Mouse (Mus musculus) small intestine, adult 2 months (tissue): Measurements from ENCODE around the gene Stk26. TPM values are rescaled to one million over a fixed set of nuclear protein-coding genes. Genes with fewer than 3 reads are reported as not detected.

Source experiments
- H3K27ac ChIP-seq: fragments of 200-500 bp; 2 replicates; pipeline ENCODE4 v1.5.1; 2012; ENCODE audit warnings: low read depth, low read length, control low read depth, inconsistent platforms; ENCODE audit not compliant: insufficient read depth
- H3K27me3 ChIP-seq: fragments of 200-500 bp; 2 replicates; pipeline ENCODE4 v1.6.1; 2012; ENCODE audit warnings: mild to moderate bottlenecking, moderate library complexity, low read length, inconsistent platforms; ENCODE audit not compliant: control insufficient read depth, insufficient read depth
- H3K36me3 ChIP-seq: fragments of 200-500 bp; 2 replicates; pipeline ENCODE4 v1.6.1; 2012; ENCODE audit warnings: mild to moderate bottlenecking, low read length, control low read depth, inconsistent platforms; ENCODE audit not compliant: control insufficient read depth, insufficient read depth
- H3K4me1 ChIP-seq: fragments of 200-500 bp; 2 replicates; pipeline ENCODE4 v1.6.1; 2012; ENCODE audit warnings: low read length, inconsistent platforms, mixed read lengths; ENCODE audit not compliant: control insufficient read depth, insufficient read depth, insufficient read length
- H3K4me3 ChIP-seq: fragments of 200-500 bp; 2 replicates; pipeline ENCODE4 v1.5.1; 2012; ENCODE audit warnings: low read depth, mild to moderate bottlenecking, control low read depth, inconsistent platforms, low read length, moderate library complexity
- CTCF ChIP-seq: fragments of 200-500 bp; IDR thresholded peaks from 2 replicates; pipeline ENCODE4 v1.5.1; 2012; ENCODE audit warnings: low read depth, mild to moderate bottlenecking, control low read depth, inconsistent platforms, low read length, moderate library complexity, mixed read lengths; ENCODE audit not compliant: insufficient replicate concordance, insufficient read length; ENCODE audit errors: extremely low read depth
- POLR2A ChIP-seq: fragments of 200-500 bp; IDR thresholded peaks from 2 replicates; pipeline ENCODE4 v1.6.1; 2012; ENCODE audit warnings: low read depth, mild to moderate bottlenecking, control low read depth, inconsistent platforms, low read length, moderate library complexity
- WGBS: fragments of 180-500 bp; shearing (Covaris S2); methylation state at CpG from one replicate; pipeline ENCODE4 v1.1.7; 2018; 5-methylcytosine and 5-hydroxymethylcytosine counted together
- polyA plus RNA-seq: library from polyadenylated mRNA; depleted of rRNA; stranded (reverse); fragments of >200 nt; gene quantifications from 2 replicates; pipeline ENCODE4 v1.2.3, GENCODE M21; 2012; rRNA removed

Stk26 gene
- polyA plus RNA-seq, 1 experiment = 0.77 TPM

- WGBS = 46% methylated on average over 10 of the region's 10 CpGs
- no peaks in the 10 kb centered on the region for H3K36me3 ChIP-seq
- TF ChIP-seq CTCF (no peak), POLR2A (no peak)
- no peaks in the 10 kb centered on the region for H3K27me3 ChIP-seq
- H3K27ac ChIP-seq = no peak overlapping the region
- no peak overlapping the region for H3K4me3 ChIP-seq
- no peaks in the 10 kb centered on the region for H3K4me1 ChIP-seq
Observed at GRCm38 (mm10) chrX:50926893-50927545, 86.2 kb downstream of the Stk26 start.

- Histone ChIP-seq H3K27ac (no peak overlapping the region), H3K27me3 (no peaks in the 10 kb centered on the region), H3K4me3 (no peak overlapping the region), H3K4me1 (no peaks in the 10 kb centered on the region), H3K36me3 (no peaks in the 10 kb centered on the region)
- TF ChIP-seq CTCF (no peak), POLR2A (no peak)
- WGBS = 54% methylated on average over 3 of the region's 3 CpGs
Observed at GRCm38 (mm10) chrX:50930309-50930708, 89.5 kb downstream of the Stk26 start.

GRCm38 (mm10) chrX:50937117-50937516, 96.3 kb downstream of the Stk26 start:
- TF ChIP-seq CTCF (no peak), POLR2A (no peak)
- Histone ChIP-seq H3K27ac (no peak overlapping the region), H3K4me1 (no peaks in the 10 kb centered on the region), H3K27me3 (no peaks in the 10 kb centered on the region), H3K4me3 (no peak overlapping the region), H3K36me3 (no peaks in the 10 kb centered on the region)
- 37% methylated on average over 3 of the region's 3 CpGs for WGBS

- Histone ChIP-seq H3K4me3 (no peak within 1 kb of the TSS), H3K4me1 (no peaks in the 10 kb centered on the region), H3K27ac (no peak within 1 kb of the TSS), H3K36me3 (no peaks in the 10 kb centered on the region), H3K27me3 (no peaks in the 10 kb centered on the region)
- 54% methylated on average over 14 of the region's 14 CpGs for WGBS
- no peak for TF ChIP-seq CTCF
Observed at GRCm38 (mm10) chrX:50942610-50943009, 101.8 kb downstream of the Stk26 start, which contains the start of gene Frmd7. Frmd7 (minus strand) TSS chrX:50942710.

Other genes with a start within 250 kb of the Stk26 start
- 0.05 TPM in 1 of 2 replicates, not detected in the other for gene Frmd7, start 101.7 kb downstream of the Stk26 start, polyA plus RNA-seq
- 0.38 and 1.5 TPM in 2 replicates for gene Rap2c, start 177.0 kb downstream of the Stk26 start, polyA plus RNA-seq